Mouse (Mus musculus): Measurements from ENCODE around the gene Iqcn.

DNA sequence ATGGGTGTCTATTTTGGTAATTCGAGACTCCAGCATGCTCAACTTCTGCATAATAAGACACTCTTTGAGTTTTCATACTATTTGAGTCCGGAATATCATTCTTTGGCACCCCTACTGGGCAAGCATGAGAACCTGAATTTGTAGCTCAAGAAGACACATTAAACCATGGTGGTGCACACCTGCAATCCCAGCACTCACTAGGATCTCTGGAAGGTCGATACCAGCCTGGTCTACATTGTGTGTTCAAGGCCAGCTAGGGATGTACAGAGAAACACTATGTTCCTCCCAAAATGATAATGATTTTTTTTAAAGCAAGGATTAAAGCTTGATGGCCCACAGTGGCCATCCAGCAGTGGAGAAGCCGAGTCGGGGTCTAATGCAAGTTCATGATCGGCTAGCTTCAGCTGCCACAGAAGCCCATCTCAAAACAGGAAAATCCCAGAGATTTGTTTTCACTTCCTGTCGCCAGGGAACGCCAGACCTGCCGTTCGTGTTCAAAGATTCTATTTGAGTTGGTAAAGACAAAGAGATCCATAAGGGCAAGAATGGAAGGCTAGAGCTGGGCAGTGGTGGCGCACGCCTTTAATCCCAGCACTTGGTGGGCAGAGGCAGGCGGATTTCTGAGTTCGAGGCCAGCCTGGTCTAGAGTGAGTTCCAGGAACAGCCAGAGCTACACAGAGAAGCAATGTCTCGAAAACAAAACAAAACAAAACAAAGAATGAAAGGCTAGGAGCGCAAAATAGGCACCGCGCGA lies 30.8 kb upstream of the Iqcn start:
- no peak for TF ChIP-seq CTCF (IDR thresholded peaks at IDR 0.05; ENCODE audit: control insufficient read depth, insufficient read depth, insufficient read length)
- no peak for TF ChIP-seq MYOG (IDR thresholded peaks at IDR 0.05; ENCODE audit: control insufficient read depth, extremely low read depth, insufficient read length)
- TF ChIP-seq MYOD1 (IDR thresholded peaks at IDR 0.05; ENCODE audit: control insufficient read depth, insufficient read length, low read depth), result no peak
- no peak for TF ChIP-seq MAX (IDR thresholded peaks at IDR 0.05)
- no peak for TF ChIP-seq CEBPB (IDR thresholded peaks at IDR 0.05; ENCODE audit: low read depth)
